Mouse (Mus musculus) heart, embryonic 16.5 days (tissue): ENCODE results near the gene Lrrc66. TPM values are rescaled to one million over a fixed set of nuclear protein-coding genes. Genes with fewer than 3 reads are reported as not detected.

Source experiments
- ATAC-seq: fragments of 200-750 bp; cut with Nextera tagmentation; replicated peaks from 2 replicates; pipeline ENCODE4 v1.8.0; 2017; ENCODE audit warnings: moderate number of reproducible peaks; ENCODE audit not compliant: insufficient read depth, low FRiP score; ENCODE audit errors: extremely low read depth
- H3K27ac ChIP-seq: fragments of 300-500 bp; sonication (generic); 2 replicates; pipeline ENCODE4 v1.5.1; 2014; ENCODE audit warnings: mild to moderate bottlenecking, low read length, control low read depth, moderate library complexity
- H3K27me3 ChIP-seq: fragments of 300-500 bp; sonication (generic); 2 replicates; pipeline ENCODE4 v1.6.1; 2014; ENCODE audit warnings: low read length, mixed read lengths; ENCODE audit not compliant: control insufficient read depth, insufficient read depth
- H3K36me3 ChIP-seq: fragments of 300-500 bp; sonication (generic); 2 replicates; pipeline ENCODE4 v1.6.1; 2014; ENCODE audit not compliant: control insufficient read depth, insufficient read depth
- H3K4me1 ChIP-seq: fragments of 300-500 bp; sonication (generic); 2 replicates; pipeline ENCODE4 v1.6.1; 2014; ENCODE audit warnings: low read length, mixed read lengths; ENCODE audit not compliant: control insufficient read depth, insufficient read depth
- H3K4me2 ChIP-seq: fragments of 300-500 bp; sonication (generic); 2 replicates; pipeline ENCODE4 v1.6.1; 2014; ENCODE audit warnings: low read depth, mild to moderate bottlenecking, control low read depth, low read length
- H3K4me3 ChIP-seq: fragments of 300-500 bp; sonication (generic); 2 replicates; pipeline ENCODE4 v1.5.1; 2014; ENCODE audit warnings: mild to moderate bottlenecking, control low read depth, low read length
- H3K9ac ChIP-seq: fragments of 300-500 bp; sonication (generic); 2 replicates; pipeline ENCODE4 v1.6.1; 2014; ENCODE audit warnings: low read length, control low read depth
- H3K9me3 ChIP-seq: fragments of 300-500 bp; sonication (generic); replicated peaks from 2 replicates; pipeline ENCODE4 v1.6.1; 2016; ENCODE audit warnings: low read length; ENCODE audit not compliant: control insufficient read depth
- WGBS: fragments of 180-500 bp; shearing (Covaris S2); extraction: QIAGEN DNeasy Blood & Tissue Kit; methylation state at CpG from one replicate; pipeline ENCODE4 v1.1.7; 2014; 5-methylcytosine and 5-hydroxymethylcytosine counted together
- polyA plus RNA-seq: library from polyadenylated mRNA; unstranded; fragments of >200 nt; fragmentation: Nextera tagmentation; extraction: Ambion mirVana; gene quantifications from 2 replicates; pipeline ENCODE4 v1.2.1, GENCODE M21; 2015

The Lrrc66 gene
- polyA plus RNA-seq, 1 experiment from 2014 or later: 0.38 TPM

DNA sequence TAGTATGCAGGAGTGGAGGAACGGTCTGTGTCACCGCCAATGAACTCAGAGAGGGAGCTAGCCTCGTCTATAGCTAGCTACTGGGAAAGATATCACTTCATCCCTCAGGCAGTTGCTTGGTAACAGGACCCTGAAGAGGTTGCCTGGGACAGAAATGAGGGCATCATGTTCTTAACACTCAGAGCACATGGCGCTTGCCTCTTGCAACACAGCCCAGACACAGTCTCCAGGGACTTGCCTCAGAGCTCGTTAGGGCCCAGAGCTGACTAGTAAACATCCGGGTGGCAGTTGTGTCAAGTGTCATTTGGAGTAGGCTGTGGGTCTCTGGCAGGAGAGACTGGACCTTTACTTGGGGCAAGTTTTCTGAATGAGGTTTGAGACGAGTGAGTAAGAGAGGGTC lies 58.5 kb downstream of the Lrrc66 start:
- no peaks in the 10 kb centered on the region; the same call in 1 of the 2 replicates for H3K9me3 ChIP-seq
- H3K36me3 ChIP-seq: no peaks in the 10 kb centered on the region
- WGBS: 73% methylated on average over 7 of the region's 7 CpGs
- no peaks in the 10 kb centered on the region for H3K4me1 ChIP-seq
- H3K27me3 ChIP-seq: no peaks in the 10 kb centered on the region
- no peak for ATAC-seq
- no peak overlapping the region for H3K4me3 ChIP-seq
- H3K9ac ChIP-seq: no peak overlapping the region
- H3K27ac ChIP-seq: no peak overlapping the region
- H3K4me2 ChIP-seq: no peak overlapping the region

GRCm38 (mm10) chr5:73572846-73573245 lies 59.5 kb downstream of the Lrrc66 start:
- Histone ChIP-seq H3K36me3 (no peaks in the 10 kb centered on the region), H3K4me1 (no peaks in the 10 kb centered on the region), H3K4me2 (no peak overlapping the region), H3K9ac (no peak overlapping the region), H3K27me3 (no peaks in the 10 kb centered on the region), H3K27ac (no peak overlapping the region), H3K9me3 (no peaks in the 10 kb centered on the region; the same call in 1 of the 2 replicates), H3K4me3 (no peak overlapping the region)
- WGBS: 74% methylated on average over 2 of the region's 2 CpGs
- no peak for ATAC-seq

GRCm38 (mm10) chr5:73571395-73572156 lies 60.8 kb downstream of the Lrrc66 start:
- H3K4me2 ChIP-seq: no peak overlapping the region
- H3K9ac ChIP-seq: no peak overlapping the region
- H3K27ac ChIP-seq: no peak overlapping the region
- no peaks in the 10 kb centered on the region for H3K27me3 ChIP-seq
- no peaks in the 10 kb centered on the region; the same call in 1 of the 2 replicates for H3K9me3 ChIP-seq
- 88% methylated on average over 6 of the region's 6 CpGs for WGBS
- H3K4me1 ChIP-seq: no peaks in the 10 kb centered on the region
- no peak overlapping the region for H3K4me3 ChIP-seq
- no peak for ATAC-seq
- H3K36me3 ChIP-seq: no peaks in the 10 kb centered on the region

GRCm38 (mm10) chr5:73569181-73569580 lies 63.1 kb downstream of the Lrrc66 start:
- H3K36me3 ChIP-seq: no peaks in the 10 kb centered on the region
- H3K9ac ChIP-seq: no peak overlapping the region
- H3K9me3 ChIP-seq: no peaks in the 10 kb centered on the region; the same call in 1 of the 2 replicates
- no peak overlapping the region for H3K4me2 ChIP-seq
- H3K4me3 ChIP-seq: no peak overlapping the region
- H3K27ac ChIP-seq: no peak overlapping the region
- 78% methylated on average over 5 of the region's 5 CpGs for WGBS
- no peaks in the 10 kb centered on the region for H3K27me3 ChIP-seq
- H3K4me1 ChIP-seq: no peaks in the 10 kb centered on the region
- ATAC-seq: no peak

- Histone ChIP-seq H3K4me3 (no peak overlapping the region), H3K9me3 (no peaks in the 10 kb centered on the region), H3K27ac (no peak overlapping the region), H3K36me3 (no peaks in the 10 kb centered on the region), H3K27me3 (no peaks in the 10 kb centered on the region), H3K4me1 (no peaks in the 10 kb centered on the region), H3K9ac (no peak overlapping the region), H3K4me2 (no peak overlapping the region)
- no peak for ATAC-seq
- 79% methylated on average over 4 of the region's 4 CpGs for WGBS
Measured at GRCm38 (mm10) chr5:73566892-73567291, 65.4 kb downstream of the Lrrc66 start.

- Histone ChIP-seq H3K27ac (no peak overlapping the region), H3K4me3 (no peak overlapping the region), H3K27me3 (no peaks in the 10 kb centered on the region), H3K4me1 (no peaks in the 10 kb centered on the region), H3K9me3 (no peaks in the 10 kb centered on the region), H3K4me2 (no peak overlapping the region), H3K9ac (no peak overlapping the region), H3K36me3 (no peaks in the 10 kb centered on the region)
- WGBS: 77% methylated on average over 5 of the region's 5 CpGs
- no peak for ATAC-seq
Measured at GRCm38 (mm10) chr5:73566119-73566518, 66.2 kb downstream of the Lrrc66 start.

- Histone ChIP-seq H3K4me2 (no peak overlapping the region), H3K9ac (no peak overlapping the region), H3K4me1 (no peaks in the 10 kb centered on the region), H3K4me3 (no peak overlapping the region), H3K9me3 (no peaks in the 10 kb centered on the region), H3K27ac (no peak overlapping the region), H3K36me3 (0 out of 2 replicates have a peak, but pooled peaks cover 8% of the 10 kb centered on the region), H3K27me3 (no peaks in the 10 kb centered on the region)
- 89% methylated on average over 6 of the region's 6 CpGs for WGBS
- no peak for ATAC-seq
Measured at GRCm38 (mm10) chr5:73564038-73564437, 68.3 kb downstream of the Lrrc66 start.

DNA sequence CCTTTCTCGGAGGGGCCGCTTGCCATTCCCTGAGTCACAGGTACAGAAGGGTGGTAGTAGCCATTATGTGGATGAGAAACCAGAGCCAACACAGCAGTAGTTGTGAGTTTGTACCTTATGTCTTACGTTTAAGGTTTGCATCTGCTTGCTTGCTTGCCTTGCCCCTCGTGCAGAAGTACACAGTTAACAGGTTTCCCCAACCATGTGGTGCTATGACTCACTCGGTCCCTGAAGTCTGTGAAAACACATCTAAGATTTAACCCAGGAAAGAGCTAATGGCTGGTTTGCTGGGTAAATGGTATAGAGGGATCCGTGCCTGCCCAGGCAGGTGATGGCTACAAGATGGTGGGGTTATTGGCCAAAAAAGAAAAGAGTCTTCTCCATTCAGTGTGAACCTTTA lies 73.6 kb downstream of the Lrrc66 start:
- WGBS: 82% methylated on average over 6 of the region's 6 CpGs

DNA sequence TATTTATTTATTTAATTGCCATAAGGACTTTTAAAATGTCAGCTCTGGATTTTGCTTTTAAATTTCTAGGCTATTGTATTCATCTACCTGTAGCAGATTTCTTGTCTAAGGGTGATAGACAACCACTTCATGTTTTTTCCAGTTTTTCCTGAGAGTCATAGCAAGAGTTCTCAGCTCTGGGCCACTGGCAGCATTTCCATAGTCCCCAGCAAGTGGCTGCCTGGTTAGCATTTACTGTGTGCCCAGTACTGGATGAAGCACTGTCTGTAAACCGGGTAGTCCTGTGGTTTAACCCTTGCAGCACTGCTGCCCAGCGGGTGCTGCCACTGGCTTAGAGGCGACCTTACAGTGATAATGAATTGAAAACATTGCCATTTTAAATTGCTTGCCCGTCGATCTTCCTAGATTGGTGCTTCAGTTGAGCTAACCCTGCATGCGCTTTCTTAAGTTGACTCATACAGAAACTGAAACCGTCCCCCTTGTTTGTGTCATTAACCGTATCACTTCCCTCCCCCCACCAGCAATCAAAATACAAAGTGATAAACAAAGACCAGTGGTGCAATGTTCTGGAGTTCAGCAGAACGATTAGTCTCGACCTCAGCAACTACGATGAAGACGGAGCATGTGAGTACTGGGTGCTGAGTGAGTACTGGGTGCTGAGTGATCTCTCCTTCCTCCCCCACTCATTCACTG lies 75.4 kb downstream of the Lrrc66 start:
- Histone ChIP-seq H3K27me3 (no peaks in the 10 kb centered on the region), H3K4me3 (no peak overlapping the region), H3K9me3 (no peaks in the 10 kb centered on the region), H3K4me2 (no peak overlapping the region), H3K9ac (no peak overlapping the region), H3K36me3 (peaks cover 16% of the 10 kb centered on the region), H3K4me1 (no peaks in the 10 kb centered on the region), H3K27ac (no peak overlapping the region)
- no peak for ATAC-seq
- WGBS: 81% methylated on average over 12 of the region's 12 CpGs

More for the DNA sequence above, 73.6 kb downstream of the Lrrc66 start:
- Histone ChIP-seq H3K27me3 (no peaks in the 10 kb centered on the region), H3K4me3 (no peak overlapping the region), H3K4me1 (no peaks in the 10 kb centered on the region), H3K9me3 (no peaks in the 10 kb centered on the region), H3K4me2 (no peak overlapping the region), H3K36me3 (peaks cover 13% of the 10 kb centered on the region), H3K9ac (no peak overlapping the region), H3K27ac (no peak overlapping the region)
- no peak for ATAC-seq
